Mouse (Mus musculus) gastrocnemius, adult 2 months (tissue): Measurements from ENCODE around the gene Styk1. TPM values are rescaled to one million over a fixed set of nuclear protein-coding genes. Genes with fewer than 3 reads are reported as not detected.
"Not testable (repeated sequence)": the region's sequence is repeated elsewhere in the genome, so short reads cannot be mapped to it uniquely, and the experiment has no call there.

Experiments
- DNase-seq: peaks from one replicate; pipeline ENCODE4 v3.0.0; 2022
- H3K27ac ChIP-seq: fragments of 200-600 bp; 2 replicates; pipeline ENCODE4 v1.8.1; 2022; ENCODE audit warnings: mild to moderate bottlenecking
- H3K4me3 ChIP-seq: fragments of 200-600 bp; 2 replicates; pipeline ENCODE4 v1.8.1; 2022; ENCODE audit warnings: mild to moderate bottlenecking, moderate library complexity
- CTCF ChIP-seq: fragments of 200-600 bp; IDR thresholded peaks from 2 replicates; pipeline ENCODE4 v1.8.1; 2022; ENCODE audit warnings: antibody characterized with exemption, mild to moderate bottlenecking, moderate library complexity
- intact Hi-C: fragments of 180-260 bp; cut with DNase I; formaldehyde crosslinking; loops from one replicate; pipeline ENCODE4 v1.15.1; 2025
- total RNA-seq, 2 experiments: library from RNA; stranded (reverse); gene quantifications; 2 replicates each; pipeline ENCODE4 v1.2.3; 2021

The Styk1 gene
- total RNA-seq, 2 experiments from 2014 or later, result 1.1 TPM

DNA sequence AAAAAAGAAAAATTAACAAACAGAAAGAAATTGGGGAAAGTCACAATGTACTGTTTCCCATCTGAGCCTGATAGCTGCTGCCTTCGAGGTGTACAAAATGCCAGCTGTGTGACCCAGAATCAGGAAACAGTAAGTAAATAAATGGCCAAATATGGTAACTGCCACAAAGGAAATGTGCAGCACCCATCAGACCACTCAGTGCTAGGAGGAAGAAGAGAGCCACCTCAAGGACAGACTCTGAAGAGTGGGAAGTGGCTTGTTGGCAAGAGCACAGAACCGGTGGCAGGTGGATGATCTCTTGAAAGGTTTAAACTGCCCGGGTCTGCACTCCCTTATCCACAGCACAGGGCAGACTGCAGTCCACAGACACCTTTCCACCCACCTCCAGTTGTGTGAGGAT is 45.4 kb downstream of the Styk1 start:
- Histone ChIP-seq H3K4me3 (no peak overlapping the region), H3K27ac (no peak overlapping the region)
- DNase-seq, result no peak
- TF ChIP-seq CTCF, result no peak
- intact Hi-C loops, result no loop called here

DNA sequence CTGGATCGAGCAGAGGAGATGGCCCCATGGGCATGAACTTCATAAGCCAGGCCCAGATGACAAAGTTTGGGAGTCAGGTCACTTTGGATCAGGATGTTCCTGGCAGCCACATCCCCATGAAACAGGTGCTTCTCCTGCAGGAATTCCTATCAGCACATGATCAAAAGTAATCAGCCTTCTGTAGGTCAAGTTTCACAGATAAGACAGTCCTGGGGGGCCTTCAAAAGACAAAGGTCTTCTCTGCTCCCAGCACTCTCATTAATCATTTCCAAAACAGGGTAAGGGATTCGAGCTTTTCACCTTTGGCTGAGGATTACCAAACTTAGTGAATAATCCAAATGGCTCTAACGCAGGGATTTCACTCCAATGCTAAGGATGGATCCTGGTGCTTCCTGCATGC is 48.6 kb downstream of the Styk1 start:
- intact Hi-C loops, result no loop called here
- H3K4me3 ChIP-seq, result no peak overlapping the region
- H3K27ac ChIP-seq, result no peak overlapping the region
- TF ChIP-seq CTCF, result no peak
- DNase-seq, result no peak

DNA sequence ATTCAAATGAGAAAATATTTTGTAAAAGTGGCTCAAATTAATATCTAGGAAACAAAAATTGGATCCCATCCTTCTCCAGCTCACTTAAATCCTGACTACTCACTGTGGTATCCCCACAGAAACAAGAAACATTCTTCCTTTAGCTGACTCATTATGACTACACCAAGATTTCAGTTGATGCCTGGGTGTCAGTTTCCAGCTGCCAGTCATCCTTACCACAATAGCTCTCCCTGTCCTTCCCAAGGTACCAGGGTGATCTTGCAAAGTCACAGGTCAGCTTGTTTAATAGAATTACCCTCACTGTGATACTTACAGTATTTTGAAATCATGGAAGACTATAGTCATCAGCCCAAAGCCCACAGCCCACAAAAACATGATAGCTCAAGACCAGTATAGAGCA is 54.9 kb downstream of the Styk1 start:
- Histone ChIP-seq H3K27ac (no peak overlapping the region), H3K4me3 (no peak overlapping the region)
- TF ChIP-seq CTCF, result no peak
- no peak for DNase-seq
- intact Hi-C loops, result no loop called here

DNA sequence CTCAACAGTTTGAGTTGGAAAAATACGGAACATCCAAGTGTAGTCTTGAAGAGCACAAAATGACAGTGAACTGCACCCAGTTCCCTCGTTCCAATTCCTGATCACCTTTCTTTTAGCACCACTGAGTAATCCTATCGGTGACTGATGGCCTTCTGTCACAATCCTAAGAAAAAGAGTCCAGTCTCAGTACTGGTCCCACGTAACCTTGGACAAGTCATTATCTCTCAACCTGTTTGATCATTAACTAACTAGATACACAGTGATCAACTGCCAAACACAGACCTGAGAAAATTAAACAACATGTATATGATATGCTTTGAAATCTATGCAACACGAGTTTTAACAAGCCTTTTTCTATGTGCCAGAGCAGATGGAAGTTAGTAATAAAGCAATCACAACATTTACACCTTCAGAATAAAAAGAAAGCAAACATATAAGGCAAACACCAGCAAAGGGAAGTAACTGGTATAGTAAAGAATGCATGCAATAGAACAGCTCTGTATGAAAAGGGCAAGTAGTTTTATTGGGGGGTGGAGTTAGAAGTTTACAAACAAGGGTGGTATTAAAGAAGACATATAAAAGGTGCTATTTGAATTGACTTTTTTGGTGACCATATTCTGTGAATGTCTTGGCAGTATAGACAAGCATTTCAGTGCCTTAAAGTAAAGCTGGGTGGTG is 58.8 kb downstream of the Styk1 start:
- intact Hi-C loops, result loop anchor here (2.0 to 5.0 kb wide), 2 partner anchors 58 to 126 kb away; partner anchors contain the start of gene Styk1

DNA sequence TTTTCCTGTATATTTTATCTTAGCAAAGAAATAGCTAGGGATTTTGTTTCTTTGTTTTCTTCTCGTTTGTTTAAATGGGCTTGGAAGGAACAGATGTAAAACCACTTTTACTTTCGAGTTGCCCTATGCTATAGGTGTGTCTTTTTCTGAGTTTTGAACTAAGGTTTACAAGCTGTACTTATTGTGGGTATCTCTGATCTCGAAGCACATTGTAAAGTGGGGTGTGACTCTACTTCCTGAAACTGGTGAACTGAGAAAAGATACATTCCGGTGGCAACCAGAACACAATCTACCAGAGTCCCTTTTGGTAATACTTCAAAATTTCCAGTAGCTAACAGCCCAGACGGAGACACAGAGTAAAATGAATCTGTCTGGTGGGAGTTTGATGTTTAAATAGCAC is 59.5 kb downstream of the Styk1 start:
- Histone ChIP-seq H3K4me3 (peak overlapping the region; percentile 75), H3K27ac (no peak overlapping the region; the same call in 1 of the 2 replicates)
- intact Hi-C loops, result loop anchor here (2.0 to 5.0 kb wide), 2 partner anchors 58 to 127 kb away; partner anchors contain the start of gene Styk1
- no peak for TF ChIP-seq CTCF
- DNase-seq, result no peak

More for the DNA sequence above, 58.8 kb downstream of the Styk1 start:
- no peak overlapping the region for H3K4me3 ChIP-seq
- no peak for TF ChIP-seq CTCF
- H3K27ac ChIP-seq, result no peak overlapping the region
- DNase-seq, result no peak

DNA sequence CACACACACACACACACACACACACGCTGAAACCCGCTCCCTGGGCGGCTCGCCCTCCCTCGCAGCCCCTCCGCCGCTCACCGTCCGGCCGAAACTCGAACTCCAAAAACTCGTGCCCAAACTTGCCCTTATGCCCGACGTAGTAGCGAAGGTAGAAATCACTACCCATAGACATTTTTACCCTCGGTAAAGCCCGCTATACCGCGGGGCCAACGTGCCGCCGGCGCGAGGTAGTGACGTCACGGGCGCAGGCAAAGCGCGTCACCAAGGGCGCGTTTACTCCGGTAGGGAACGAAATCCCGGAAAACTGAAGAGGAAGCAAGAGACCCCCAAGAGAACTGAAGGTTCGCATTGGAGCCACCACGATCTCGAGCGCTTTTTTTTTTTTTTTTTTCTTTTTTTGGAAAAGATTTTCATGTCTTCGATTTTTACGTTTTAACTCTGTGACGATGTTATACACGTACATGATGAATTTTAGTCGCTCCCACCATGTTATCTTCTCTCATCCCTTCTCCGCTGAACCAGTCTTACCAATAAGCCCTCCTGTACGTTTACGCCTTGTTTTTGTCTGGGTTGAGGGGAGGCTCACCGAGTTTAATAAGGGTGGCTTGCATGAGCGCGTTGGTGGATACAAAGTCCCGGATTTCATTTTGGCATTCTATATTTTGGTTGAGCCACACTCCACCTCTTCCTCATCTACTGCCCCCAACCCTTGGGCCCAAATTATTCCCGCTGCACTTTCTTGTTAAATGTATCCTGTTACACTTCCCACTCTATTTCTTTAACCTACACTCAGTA is 60.2 kb downstream of the Styk1 start, which contains the start of gene Magohb:
Magohb (minus strand) TSS at position 254 of the 798 bp plus-strand sequence.
- H3K27ac ChIP-seq, result peak within 1 kb of the TSS; percentile 91
- intact Hi-C loops, result loop anchor here (5.0 kb wide), 1 partner anchor 59 kb away; the partner anchor contains the start of gene Styk1
- peak within 1 kb of the TSS; percentile 75 for H3K4me3 ChIP-seq
- TF ChIP-seq CTCF, result no peak
- peak; percentile 89 for DNase-seq

DNA sequence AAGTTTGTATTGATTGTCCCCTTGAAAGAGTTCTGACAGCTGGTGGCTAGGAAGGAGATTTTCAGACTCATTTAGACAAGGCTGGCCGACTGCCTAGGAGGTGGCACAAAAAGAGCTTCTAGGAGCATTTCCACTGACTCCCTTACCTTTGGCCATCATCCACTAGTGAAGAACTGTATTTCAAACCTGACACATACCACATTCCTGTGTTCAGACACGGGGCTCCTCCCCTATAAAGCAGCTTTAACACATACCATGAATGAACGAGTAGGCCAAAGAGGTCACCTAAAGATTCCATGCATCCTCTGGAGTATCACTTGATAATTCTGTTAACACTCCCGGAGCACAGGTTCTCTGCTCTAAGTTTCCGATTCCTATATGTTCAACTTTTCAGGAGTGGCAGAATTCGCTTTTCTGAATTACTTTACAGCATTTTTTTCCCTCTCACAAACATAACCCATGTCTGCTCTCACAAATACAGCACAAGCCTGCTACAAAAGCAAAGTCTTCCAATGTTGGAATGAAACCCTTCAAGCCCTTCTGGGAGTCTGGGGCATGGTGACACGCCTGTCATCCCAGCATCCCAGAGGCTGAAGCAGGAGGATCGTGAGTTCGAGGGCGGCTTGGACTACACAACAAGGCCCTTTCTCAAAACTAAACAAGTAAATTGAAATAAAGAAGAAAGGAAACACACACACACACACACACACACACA is 61.0 kb downstream of the Styk1 start:
- TF ChIP-seq CTCF, result no peak
- no peak for DNase-seq
- intact Hi-C loops, result loop anchor here (5.0 kb wide), 1 partner anchor 60 kb away; the partner anchor contains the start of gene Styk1
- Histone ChIP-seq H3K4me3 (peak overlapping the region; percentile 75), H3K27ac (peak overlapping the region; percentile 91)

DNA sequence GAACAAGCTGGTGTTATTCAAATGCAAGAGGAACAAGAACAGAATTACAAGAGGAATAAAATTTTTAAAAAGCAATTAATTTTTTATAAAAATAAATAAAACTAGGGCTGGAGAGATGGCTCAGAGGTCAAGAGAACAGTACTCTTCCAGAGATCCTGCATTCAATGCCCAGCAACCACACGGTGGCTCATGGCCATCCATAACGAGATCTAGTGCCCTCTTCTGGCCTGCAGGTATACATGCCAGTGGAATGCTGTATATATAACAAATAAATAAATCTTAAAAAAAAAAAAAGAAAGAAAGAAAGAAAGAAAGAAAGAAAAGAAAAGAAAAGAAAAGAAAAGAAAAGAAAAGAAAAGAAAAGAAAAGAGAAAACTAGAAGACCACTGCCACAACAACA is 63.0 kb downstream of the Styk1 start:
- peak; percentile 56 for TF ChIP-seq CTCF
- DNase-seq, result peak; percentile 24
- Histone ChIP-seq H3K4me3 (no peak overlapping the region), H3K27ac (no peak overlapping the region)
- intact Hi-C loops, result loop anchor here (5.0 kb wide), 1 partner anchor 62 kb away; the partner anchor contains the start of gene Styk1

DNA sequence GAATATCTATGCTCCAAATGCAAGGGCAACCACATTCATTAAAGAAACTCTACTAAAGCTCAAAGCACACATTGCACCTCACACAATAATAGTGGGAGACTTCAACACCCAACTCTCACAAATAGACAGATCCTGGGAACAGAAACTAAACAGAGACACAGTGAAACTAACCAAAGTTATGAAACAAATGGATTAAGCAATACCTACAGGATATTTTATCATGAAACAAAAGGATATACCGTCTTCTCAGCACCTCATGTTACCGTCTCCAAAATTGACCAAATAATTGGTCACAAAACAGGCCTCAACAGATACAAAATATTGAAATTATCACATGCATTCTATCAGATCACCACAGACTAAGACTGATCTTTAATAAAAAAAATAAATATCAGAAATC is 75.2 kb downstream of the Styk1 start:
- intact Hi-C loops, H3K4me3 ChIP-seq, H3K27ac ChIP-seq, DNase-seq: not testable (repeated sequence)

DNA sequence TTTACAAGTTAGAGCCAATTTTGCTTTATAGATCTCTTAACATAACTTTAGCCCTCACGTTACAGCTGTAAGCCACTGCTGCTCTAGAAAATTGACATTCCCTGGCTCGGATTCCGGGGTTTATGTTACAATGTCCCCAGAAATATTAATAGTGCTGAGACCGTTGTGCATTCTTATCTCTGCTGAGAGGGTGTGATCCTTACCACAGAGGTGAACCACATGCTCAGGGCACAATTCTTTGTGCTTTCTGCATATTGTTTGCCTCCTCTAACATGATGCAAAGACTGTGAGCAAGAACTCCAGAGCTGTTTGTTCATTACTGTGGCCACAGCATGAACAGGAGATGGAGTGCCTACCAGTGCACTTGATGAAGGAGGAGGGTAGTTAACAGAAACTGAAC is 76.7 kb downstream of the Styk1 start:
- DNase-seq, result no peak
- H3K27ac ChIP-seq, result no peak overlapping the region
- no peak for TF ChIP-seq CTCF
- intact Hi-C loops, result no loop called here
- H3K4me3 ChIP-seq, result no peak overlapping the region

DNA sequence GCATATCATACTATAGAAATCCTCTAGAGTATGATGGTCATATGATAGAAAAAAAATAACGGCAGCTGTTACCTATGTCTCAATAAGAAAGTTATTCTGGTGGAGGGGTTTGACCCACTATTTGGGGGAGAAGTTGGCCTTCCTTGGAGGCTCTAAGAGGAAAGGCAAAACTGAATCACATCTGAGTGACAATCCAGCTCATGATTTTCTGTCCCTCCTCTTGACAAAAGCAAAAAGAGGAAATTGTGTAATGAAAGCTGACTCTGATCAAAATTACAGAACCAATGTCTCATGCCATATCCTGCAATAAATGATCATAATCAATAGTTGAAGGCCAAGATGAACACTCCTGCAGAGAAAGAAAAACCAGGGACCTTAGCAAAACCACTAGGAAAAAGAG is 81.1 kb downstream of the Styk1 start:
- no peak for DNase-seq

DNA sequence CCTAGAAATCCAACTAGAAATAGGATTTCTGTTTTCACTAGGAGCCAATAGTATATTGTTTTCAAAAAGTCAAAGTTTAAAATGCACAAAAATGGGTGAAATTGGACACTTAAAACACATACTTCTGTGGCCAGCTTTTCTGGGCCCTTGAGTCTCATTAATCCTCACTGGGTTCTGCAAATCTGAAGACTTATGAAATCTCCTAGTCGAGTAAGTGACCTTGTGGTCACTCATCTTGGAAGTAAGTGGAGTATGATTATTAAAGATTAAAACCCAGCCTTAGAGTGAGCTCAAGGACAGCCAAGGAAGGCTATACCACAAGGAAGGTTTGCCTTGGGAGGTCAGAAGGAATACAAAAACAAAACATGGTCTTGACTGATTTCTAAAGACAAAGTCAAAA is 83.1 kb downstream of the Styk1 start:
- intact Hi-C loops, result no loop called here
- TF ChIP-seq CTCF, result no peak
- no peak overlapping the region for H3K27ac ChIP-seq

More for the DNA sequence above, 81.1 kb downstream of the Styk1 start:
- no peak for TF ChIP-seq CTCF
- Histone ChIP-seq H3K27ac (no peak overlapping the region), H3K4me3 (no peak overlapping the region)
- intact Hi-C loops, result no loop called here

More for the DNA sequence above, 83.1 kb downstream of the Styk1 start:
- DNase-seq, result no peak
- H3K4me3 ChIP-seq, result no peak overlapping the region
